Mouse (Mus musculus): ENCODE measurements around the gene Zfp580.
A peak's percentile ranks its signal among the peaks of the same experiment; 100 is the strongest.
"Not testable (repeated sequence)": the region's sequence is repeated elsewhere in the genome, so short reads cannot be mapped to it uniquely, and the experiment has no call there.

The Zfp580 gene

DNA sequence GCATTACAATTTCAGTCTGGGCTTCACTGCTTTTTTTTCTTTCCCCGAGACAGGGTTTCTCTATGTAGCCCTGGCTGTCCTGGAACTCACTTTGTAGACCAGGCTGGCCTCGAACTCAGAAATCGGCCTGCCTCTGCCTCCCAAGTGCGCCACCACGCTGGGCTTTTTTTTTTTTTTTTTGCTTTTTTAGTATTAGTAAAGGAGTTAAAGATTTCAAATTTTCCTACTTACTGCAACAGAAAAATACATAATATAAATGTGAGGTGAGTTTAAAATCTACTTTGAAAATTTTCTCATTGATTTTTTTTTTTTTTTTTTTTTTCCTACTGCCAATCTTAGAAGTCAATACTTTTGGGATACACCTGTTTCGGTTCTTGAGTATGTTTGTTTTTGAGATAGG, 13.5 kb downstream of the Zfp580 start:
- DNase-seq (ENCODE audit: low read depth, low spot score), result no peak

DNA sequence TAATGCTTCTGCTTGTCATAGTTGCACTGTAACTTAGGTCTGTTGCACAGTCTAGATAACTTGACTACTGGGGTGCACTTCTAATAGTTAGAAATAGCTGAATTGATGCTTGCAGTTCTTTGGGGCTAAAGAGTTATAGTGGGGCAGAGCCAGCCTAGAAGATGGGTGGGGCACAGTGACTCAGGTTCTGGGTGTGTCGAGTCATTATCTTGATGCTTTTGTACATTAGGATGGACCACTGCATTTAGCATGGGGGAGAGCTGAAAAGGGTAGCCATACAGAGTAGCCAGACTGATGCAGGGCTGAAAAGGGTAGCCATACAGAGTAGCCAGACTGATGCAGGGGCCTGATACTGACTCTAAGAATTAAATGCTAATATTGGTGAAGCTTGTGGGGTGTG, 22.2 kb downstream of the Zfp580 start:
- DNase-seq (ENCODE audit: low read depth, low spot score), result no peak

GRCm38 (mm10) chr7:5074984-5075383, 23.6 kb downstream of the Zfp580 start:
- DNase-seq (ENCODE audit: low read depth, low spot score), result no peak

- DNase-seq (ENCODE audit: low read depth, low spot score), result no peak
Measured at GRCm38 (mm10) chr7:5076931-5077330, 25.6 kb downstream of the Zfp580 start.

GRCm38 (mm10) chr7:5079365-5080009, 28.1 kb downstream of the Zfp580 start:
- DNase-seq (ENCODE audit: low read depth, low spot score), result not testable (repeated sequence)

GRCm38 (mm10) chr7:5080010-5080751, 28.8 kb downstream of the Zfp580 start, which contains the start of gene Epn1:
Gene Epn1, plus strand, starts transcription at chr7:5080235.
- DNase-seq (ENCODE audit: low read depth, low spot score), result peak; percentile 99

DNA sequence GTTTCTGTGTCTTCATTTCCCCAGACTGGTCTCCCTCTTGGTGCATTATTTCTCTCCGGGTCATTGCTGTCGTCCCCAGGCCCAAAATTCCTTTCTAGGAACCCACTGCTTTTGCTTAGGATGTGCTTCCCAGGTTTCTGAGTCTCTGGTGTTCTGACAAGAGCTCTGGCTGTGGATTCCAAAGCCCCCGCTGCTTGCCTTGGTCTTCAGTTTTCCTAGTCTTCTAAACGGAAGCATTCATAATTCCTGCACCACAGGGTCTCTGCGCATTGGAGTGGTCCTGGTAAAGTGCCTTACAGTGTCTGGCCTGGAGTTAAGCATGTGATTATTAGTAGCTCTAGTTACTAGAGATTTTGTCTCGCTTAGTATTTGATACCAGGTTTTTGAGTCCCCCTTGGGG, 29.5 kb downstream of the Zfp580 start:
- no peak for DNase-seq (ENCODE audit: low read depth, low spot score)

GRCm38 (mm10) chr7:5081241-5081640, 29.9 kb downstream of the Zfp580 start:
- no peak for DNase-seq (ENCODE audit: low read depth, low spot score)

DNA sequence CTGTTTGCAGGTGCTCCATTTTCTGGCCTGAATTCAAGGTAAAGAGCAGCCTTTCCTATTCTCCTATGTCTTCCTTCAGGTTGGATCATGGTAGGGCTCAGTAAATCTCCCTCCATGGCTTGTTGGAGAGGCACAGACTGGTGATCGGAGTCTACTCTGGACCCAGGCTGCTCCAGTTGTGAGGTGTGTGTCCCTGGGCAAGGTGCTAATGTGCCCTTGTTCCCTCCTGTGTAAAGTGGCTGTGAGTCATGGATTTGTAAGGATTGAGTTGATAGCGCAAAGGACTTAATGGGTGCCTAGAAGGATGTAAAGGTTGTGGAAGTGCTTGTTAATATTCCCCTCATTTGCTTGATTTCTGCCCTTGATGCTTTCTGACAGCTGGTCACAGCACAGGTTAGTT, 30.6 kb downstream of the Zfp580 start:
- DNase-seq (ENCODE audit: low read depth, low spot score), result no peak

DNA sequence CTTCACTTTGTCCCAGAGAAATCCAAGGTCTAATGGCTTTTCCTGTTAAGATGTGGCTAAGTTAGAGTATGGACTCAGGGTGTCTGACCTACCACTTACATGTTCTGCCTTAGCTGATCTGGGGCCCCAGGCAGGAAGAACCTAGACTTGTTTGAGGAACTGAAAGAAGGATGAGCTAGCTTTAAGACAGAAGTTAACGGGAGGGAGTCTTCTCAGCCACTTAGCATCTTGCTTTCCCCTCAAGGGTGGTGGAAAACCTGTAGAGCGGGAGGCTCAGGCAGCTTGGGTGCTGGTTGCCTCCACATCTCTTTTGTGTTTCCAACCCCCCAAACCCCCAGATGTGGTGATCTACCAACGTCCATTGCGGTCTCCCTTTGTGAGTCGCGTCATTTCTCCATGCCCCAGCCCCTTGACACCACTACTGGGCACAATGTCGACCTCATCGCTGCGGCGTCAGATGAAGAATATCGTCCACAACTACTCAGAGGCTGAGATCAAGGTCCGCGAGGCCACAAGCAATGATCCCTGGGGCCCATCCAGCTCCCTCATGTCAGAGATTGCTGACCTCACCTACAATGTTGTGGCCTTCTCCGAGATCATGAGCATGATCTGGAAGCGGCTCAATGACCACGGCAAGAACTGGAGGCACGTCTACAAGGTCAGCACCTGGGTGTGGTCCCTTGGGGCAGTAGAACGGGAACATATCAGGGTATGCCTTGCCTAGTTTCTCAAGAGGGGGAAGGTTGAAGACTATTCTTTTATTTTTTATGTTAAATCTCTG, 32.2 kb downstream of the Zfp580 start:
- no peak for DNase-seq (ENCODE audit: low read depth, low spot score)

GRCm38 (mm10) chr7:5085512-5085911, 34.2 kb downstream of the Zfp580 start:
- DNase-seq (ENCODE audit: low read depth, low spot score), result no peak

DNA sequence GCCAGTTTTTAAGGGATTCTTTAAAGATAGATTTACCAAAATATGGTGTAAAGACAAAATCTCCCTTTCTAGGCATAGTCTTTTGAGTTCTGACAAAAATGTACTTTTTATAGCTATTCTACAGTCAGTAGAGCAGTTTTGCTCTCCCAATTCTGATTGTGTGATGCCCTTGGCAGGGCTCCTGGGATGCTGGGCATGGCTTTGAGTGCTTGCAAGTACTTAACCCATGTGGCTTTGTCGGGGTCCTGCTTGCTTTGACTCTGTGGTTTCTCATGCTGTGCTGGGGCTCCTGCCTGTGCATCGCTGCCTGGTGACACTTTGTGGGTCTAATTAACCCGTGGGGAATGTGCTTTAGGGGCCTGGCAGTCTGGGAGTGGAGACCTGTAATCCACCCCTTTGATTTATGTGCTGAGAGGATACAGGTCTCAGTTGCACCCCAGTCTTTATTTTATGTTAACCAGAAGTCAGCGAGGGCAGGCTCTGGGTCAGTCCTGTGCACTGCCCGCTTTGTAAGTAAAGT, 35.6 kb downstream of the Zfp580 start:
- DNase-seq (ENCODE audit: low read depth, low spot score), result no peak

GRCm38 (mm10) chr7:5087886-5088285, 36.5 kb downstream of the Zfp580 start:
- DNase-seq (ENCODE audit: low read depth, low spot score), result no peak

- no peak for DNase-seq (ENCODE audit: low read depth, low spot score)
Measured at GRCm38 (mm10) chr7:5089853-5090252, 38.5 kb downstream of the Zfp580 start.

DNA sequence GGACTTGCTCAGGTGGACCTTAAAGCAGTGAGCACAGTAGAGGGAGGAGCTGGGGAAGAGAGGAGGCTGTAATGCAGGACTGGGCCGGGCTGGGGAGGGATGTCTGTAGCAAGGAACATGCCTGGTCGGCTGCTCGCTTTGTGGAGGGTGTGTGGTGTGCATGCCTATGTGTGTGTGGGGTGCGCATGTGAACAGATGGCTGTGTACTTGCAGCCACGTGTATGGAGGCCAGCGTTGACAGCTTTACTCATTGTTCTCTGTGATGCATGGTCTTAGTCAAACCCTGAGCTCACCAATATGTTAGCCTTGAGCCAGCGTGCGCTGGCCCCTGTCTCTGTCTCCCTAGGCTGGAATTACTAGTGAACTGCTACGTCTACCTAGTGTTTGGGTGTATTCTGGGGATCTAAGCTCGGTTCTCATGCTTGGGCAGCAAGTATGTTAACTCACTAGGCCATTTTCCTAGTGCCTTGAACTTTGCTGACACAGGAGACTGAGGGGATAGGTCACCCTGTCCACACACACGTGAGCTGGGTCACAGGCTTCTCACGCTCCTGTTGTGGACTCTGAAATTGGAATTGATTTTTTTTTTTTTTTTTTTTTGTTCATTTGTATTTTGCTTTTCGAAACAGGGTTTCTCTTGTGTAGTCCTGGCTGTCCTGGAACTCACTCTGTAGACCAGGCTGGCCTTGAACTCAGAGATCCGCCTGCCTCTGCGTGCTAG, 39.8 kb downstream of the Zfp580 start:
- no peak for DNase-seq (ENCODE audit: low read depth, low spot score)

DNA sequence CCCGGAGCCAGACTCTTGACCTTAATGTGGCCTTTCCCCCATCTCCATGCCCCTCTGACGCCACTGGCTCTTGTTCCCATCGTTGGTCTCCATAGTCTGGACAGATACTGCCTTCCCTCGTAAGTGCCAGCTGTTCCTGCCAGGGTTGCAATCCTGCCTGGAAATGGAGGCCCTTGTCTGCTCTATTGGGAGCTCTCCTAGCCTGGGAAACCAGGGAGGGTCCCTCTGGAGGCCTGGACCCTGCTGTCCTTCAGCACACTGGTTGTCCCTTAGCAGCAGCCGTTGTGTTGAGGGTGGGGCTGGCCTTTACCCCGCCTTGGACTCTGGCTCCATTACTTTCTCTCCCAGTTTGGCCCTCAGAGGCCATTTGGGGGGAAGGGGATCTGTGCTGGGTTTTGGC, 41.0 kb downstream of the Zfp580 start:
- DNase-seq (ENCODE audit: low read depth, low spot score), result no peak

GRCm38 (mm10) chr7:5092831-5093510, 41.6 kb downstream of the Zfp580 start:
- no peak for DNase-seq (ENCODE audit: low read depth, low spot score)

DNA sequence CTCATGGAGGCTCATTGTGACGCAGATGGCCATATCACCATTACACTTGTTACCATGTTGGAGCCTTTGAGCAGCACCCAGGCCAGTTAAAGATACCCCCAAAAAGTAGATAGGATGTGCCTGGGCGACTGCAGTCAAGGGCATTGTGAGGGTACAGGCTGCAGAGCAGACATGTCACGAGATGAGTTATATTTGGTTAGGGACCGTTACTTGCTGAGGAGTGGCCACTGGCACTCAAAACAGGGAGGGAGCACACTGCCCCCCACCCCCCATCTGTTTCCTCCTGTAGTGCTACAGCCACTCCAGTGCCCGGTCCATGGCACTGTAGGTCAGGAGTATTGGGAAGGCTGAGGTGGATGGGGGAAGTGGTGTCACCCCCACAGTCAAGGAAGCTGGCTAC, 47.4 kb downstream of the Zfp580 start:
- DNase-seq (ENCODE audit: low read depth, low spot score), result no peak

DNA sequence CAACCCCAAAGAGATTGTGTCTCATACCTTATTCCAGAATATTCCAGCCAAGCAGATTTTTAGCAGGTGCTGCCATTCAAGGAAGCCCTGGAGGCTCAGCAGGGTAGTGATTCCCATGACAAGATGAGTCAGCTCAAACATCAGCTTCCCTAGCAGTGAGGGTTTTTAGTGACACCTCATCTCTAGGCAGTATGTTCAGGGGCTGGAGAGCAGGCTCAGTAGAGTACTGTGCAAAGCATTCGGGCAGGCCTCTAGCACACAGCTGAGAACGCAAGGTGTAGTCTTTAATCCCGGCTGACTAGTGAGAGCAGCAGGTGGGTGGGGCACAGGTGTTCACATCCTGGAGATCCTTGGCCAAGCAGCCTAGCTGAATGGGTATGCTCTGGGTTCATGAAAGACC, 48.5 kb downstream of the Zfp580 start:
- no peak for DNase-seq (ENCODE audit: low read depth, low spot score)

GRCm38 (mm10) chr7:5101066-5101663, 49.8 kb downstream of the Zfp580 start:
- no peak for DNase-seq (ENCODE audit: low read depth, low spot score)

DNA sequence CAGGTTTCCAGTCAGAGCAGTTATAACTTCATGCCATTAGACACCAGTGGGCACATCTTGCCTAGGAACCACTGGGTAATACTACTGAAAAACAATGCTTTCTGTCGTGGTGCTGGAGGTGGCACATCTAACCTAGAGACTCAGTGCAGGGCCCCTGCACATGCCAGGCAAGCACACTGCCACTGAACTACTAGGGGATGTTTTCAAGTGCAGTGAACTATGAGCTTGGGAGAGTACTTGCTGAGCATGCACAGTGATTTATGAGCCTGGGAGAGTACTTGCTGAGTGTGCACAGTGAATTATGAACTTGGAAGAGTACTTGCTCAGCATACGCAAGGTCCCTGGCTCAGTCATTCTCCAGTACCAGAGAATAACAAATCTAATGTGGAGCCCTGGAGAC, 51.2 kb downstream of the Zfp580 start:
- no peak for DNase-seq (ENCODE audit: low read depth, low spot score)
